Mouse (Mus musculus) liver, postnatal 0 days (tissue): ENCODE results near the gene Map4k1.

Experiments used
- CTCF ChIP-seq: sonication (generic); IDR thresholded peaks from 2 replicates; pipeline ENCODE4 v1.5.1; 2016; ENCODE audit warnings: antibody characterized with exemption, low read depth
- EP300 ChIP-seq: IDR thresholded peaks from 2 replicates; pipeline ENCODE4 v1.6.1; 2016; ENCODE audit warnings: antibody characterized with exemption, low read depth, mild to moderate bottlenecking

DNA sequence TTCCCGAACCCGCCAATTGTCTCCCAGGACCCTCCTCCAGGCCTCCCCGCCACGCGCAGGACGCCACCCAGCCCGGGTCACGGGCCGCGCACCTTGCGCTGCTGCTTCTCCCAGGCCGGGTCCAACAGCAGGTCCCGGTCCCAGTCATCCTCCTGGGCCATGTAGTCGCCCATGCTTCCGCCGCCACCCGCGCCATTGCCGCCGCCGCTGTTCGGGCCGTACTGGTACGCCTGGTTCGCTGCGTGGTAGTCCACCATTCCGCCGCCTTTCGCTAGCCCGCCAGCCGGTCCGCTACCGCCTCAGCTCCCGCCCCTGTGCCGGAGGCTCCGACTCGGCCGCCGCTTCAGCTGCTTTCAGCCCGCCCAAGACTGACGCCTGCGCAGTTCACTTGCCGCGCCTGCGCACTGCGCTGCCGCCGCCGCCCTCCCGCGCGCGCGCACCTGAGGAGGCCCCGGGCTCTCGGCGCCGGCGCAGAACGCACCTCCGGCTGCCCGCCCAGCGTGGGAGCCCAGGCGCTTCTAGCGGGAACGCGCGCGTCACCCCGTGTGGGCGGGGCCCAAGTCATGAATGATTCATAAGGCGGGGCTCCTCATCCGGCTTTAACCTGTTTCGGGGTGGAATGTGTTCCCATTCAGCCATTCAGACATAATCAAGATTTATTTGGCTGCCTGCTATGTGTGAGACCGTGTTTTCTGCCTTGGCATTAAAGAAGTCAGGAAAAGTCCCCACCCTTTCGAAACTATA, 19.8 kb upstream of the Map4k1 start, which contains the start of gene Actn4:
- no peak for TF ChIP-seq CTCF
- 0 out of 2 replicates have a peak, but pooled peaks have one; percentile 25 for TF ChIP-seq EP300
